Mouse (Mus musculus) limb, embryonic 14.5 days (tissue): ENCODE results near the gene Sln. TPM values are rescaled to one million over a fixed set of nuclear protein-coding genes. Genes with fewer than 3 reads are reported as not detected.

Experiments used
- ATAC-seq: fragments of 200-750 bp; cut with Nextera tagmentation; 2 replicates; pipeline ENCODE4 v1.8.0; 2017; ENCODE audit warnings: low read depth, moderate number of reproducible peaks, moderate TSS enrichment; ENCODE audit not compliant: low FRiP score
- DNase-seq: peaks from one replicate; pipeline ENCODE4 v3.0.0-alpha.2; 2015; ENCODE audit warnings: low spot score
- H3K27ac ChIP-seq: fragments of 300-500 bp; sonication (generic); replicated peaks from 2 replicates; pipeline ENCODE4 v1.5.1; 2014; ENCODE audit warnings: low read depth, mild to moderate bottlenecking, low read length, moderate library complexity, mixed read lengths
- H3K27me3 ChIP-seq: fragments of 300-500 bp; sonication (generic); 2 replicates; pipeline ENCODE4 v1.6.1; 2014; ENCODE audit warnings: low read length, mixed read lengths; ENCODE audit not compliant: control insufficient read depth, insufficient read depth
- H3K36me3 ChIP-seq: fragments of 300-500 bp; sonication (generic); 2 replicates; pipeline ENCODE4 v1.6.1; 2014; ENCODE audit warnings: mild to moderate bottlenecking, low read length, moderate library complexity, mixed read lengths; ENCODE audit not compliant: control insufficient read depth, insufficient read depth
- H3K4me1 ChIP-seq: fragments of 300-500 bp; sonication (generic); 2 replicates; pipeline ENCODE4 v1.6.1; 2014; ENCODE audit warnings: antibody characterized with exemption, low read length, mixed read lengths; ENCODE audit not compliant: control insufficient read depth, insufficient read depth
- H3K4me2 ChIP-seq: fragments of 300-500 bp; sonication (generic); replicated peaks from 2 replicates; pipeline ENCODE4 v1.6.1; 2014; ENCODE audit warnings: low read depth, mild to moderate bottlenecking, low read length, moderate library complexity; ENCODE audit not compliant: severe bottlenecking
- H3K4me3 ChIP-seq: fragments of 300-500 bp; sonication (generic); replicated peaks from 2 replicates; pipeline ENCODE4 v1.5.1; 2014; ENCODE audit warnings: low read length
- H3K9ac ChIP-seq: fragments of 300-500 bp; sonication (generic); 2 replicates; pipeline ENCODE4 v1.6.1; 2014; ENCODE audit warnings: mild to moderate bottlenecking, low read depth, low read length, moderate library complexity; ENCODE audit not compliant: severe bottlenecking
- H3K9me3 ChIP-seq: fragments of 300-500 bp; sonication (generic); 2 replicates; pipeline ENCODE4 v1.6.1; 2016; ENCODE audit warnings: low read length; ENCODE audit not compliant: control insufficient read depth
- POLR2A ChIP-seq: fragments of 200-500 bp; IDR thresholded peaks from 2 replicates; pipeline ENCODE4 v1.8.0; 2012; ENCODE audit warnings: inconsistent platforms, mild to moderate bottlenecking, moderate library complexity, borderline replicate concordance; ENCODE audit not compliant: insufficient read depth, insufficient read length; ENCODE audit errors: extremely low read depth
- WGBS: fragments of 180-500 bp; shearing (Covaris S2); extraction: QIAGEN DNeasy Blood & Tissue Kit; methylation state at CpG from one replicate; pipeline ENCODE4 v1.1.7; 2014; 5-methylcytosine and 5-hydroxymethylcytosine counted together
- polyA plus RNA-seq, 2 experiments: library from polyadenylated mRNA; depleted of rRNA in 1 of 2; stranded (reverse) in 1 of 2; unstranded in 1 of 2; fragments of >200 nt; fragmentation: Nextera tagmentation in 1 of 2; extraction: Ambion mirVana in 1 of 2; gene quantifications; 2 replicates each; pipeline versions ENCODE4 v1.2.1 to v1.2.3; 2012 to 2014

Gene Sln
- polyA plus RNA-seq (2012; rRNA removed) (33.4 and 43.9 TPM in 2 replicates), polyA plus RNA-seq (2014; fragmentation: Nextera tagmentation; extraction: Ambion mirVana) (67.8 and 100 TPM in 2 replicates)

- no peaks in the 10 kb centered on the region for H3K36me3 ChIP-seq
- no peaks in the 10 kb centered on the region for H3K9me3 ChIP-seq
- no peak within 1 kb of the TSS for H3K9ac ChIP-seq
- no peaks in the 10 kb centered on the region for H3K27me3 ChIP-seq
- no peak for TF ChIP-seq POLR2A
- DNase-seq (no peak), ATAC-seq (no peak)
- no peak within 1 kb of the TSS for H3K27ac ChIP-seq
- H3K4me2 ChIP-seq: no peak within 1 kb of the TSS
- 84% methylated on average over 4 of the region's 4 CpGs for WGBS
- H3K4me1 ChIP-seq: no peaks in the 10 kb centered on the region
- no peak within 1 kb of the TSS for H3K4me3 ChIP-seq
Measured at GRCm38 (mm10) chr9:53849864-53850263, at the start of gene Sln. Gene Sln, plus strand, starts transcription at chr9:53850164.

GRCm38 (mm10) chr9:53802921-53803320 is 47.0 kb upstream of the Sln start:
- H3K36me3 ChIP-seq: no peaks in the 10 kb centered on the region
- ATAC-seq: no peak
- H3K4me3 ChIP-seq: no peak overlapping the region
- no peaks in the 10 kb centered on the region for H3K27me3 ChIP-seq
- no peaks in the 10 kb centered on the region for H3K9me3 ChIP-seq
- H3K9ac ChIP-seq: no peak overlapping the region
- H3K4me2 ChIP-seq: no peak overlapping the region
- TF ChIP-seq POLR2A: no peak
- no peaks in the 10 kb centered on the region for H3K4me1 ChIP-seq
- WGBS: 96% methylated on average over 7 of the region's 7 CpGs
- H3K27ac ChIP-seq: no peak overlapping the region
- DNase-seq: no peak

- WGBS: 14% methylated on average over 7 of the region's 7 CpGs
Measured at GRCm38 (mm10) chr9:53806496-53807086, 43.4 kb upstream of the Sln start.

GRCm38 (mm10) chr9:53813418-53813817 is 36.5 kb upstream of the Sln start:
- ATAC-seq (no peak), DNase-seq (no peak)
- Histone ChIP-seq H3K4me2 (no peak overlapping the region), H3K4me1 (no peaks in the 10 kb centered on the region), H3K4me3 (no peak overlapping the region), H3K9me3 (no peaks in the 10 kb centered on the region), H3K36me3 (no peaks in the 10 kb centered on the region), H3K9ac (no peak overlapping the region), H3K27me3 (no peaks in the 10 kb centered on the region), H3K27ac (no peak overlapping the region)
- no peak for TF ChIP-seq POLR2A
- WGBS: 91% methylated on average over 6 of the region's 6 CpGs

More at GRCm38 (mm10) chr9:53806496-53807086, 43.4 kb upstream of the Sln start:
- DNase-seq (no peak), ATAC-seq (no peak)
- no peak for TF ChIP-seq POLR2A
- H3K27me3 ChIP-seq: no peaks in the 10 kb centered on the region
- no peaks in the 10 kb centered on the region for H3K4me1 ChIP-seq
- no peak overlapping the region for H3K9ac ChIP-seq
- no peaks in the 10 kb centered on the region for H3K36me3 ChIP-seq
- H3K4me3 ChIP-seq: no peak overlapping the region
- H3K4me2 ChIP-seq: no peak overlapping the region
- H3K9me3 ChIP-seq: no peaks in the 10 kb centered on the region
- H3K27ac ChIP-seq: no peak overlapping the region

GRCm38 (mm10) chr9:53818760-53819159 is 31.2 kb upstream of the Sln start:
- WGBS: 33% methylated on average over 4 of the region's 4 CpGs

GRCm38 (mm10) chr9:53825318-53825717 is 24.6 kb upstream of the Sln start:
- Histone ChIP-seq H3K4me1 (no peaks in the 10 kb centered on the region), H3K4me3 (no peak overlapping the region), H3K9me3 (no peaks in the 10 kb centered on the region), H3K36me3 (no peaks in the 10 kb centered on the region), H3K4me2 (no peak overlapping the region), H3K9ac (no peak overlapping the region), H3K27me3 (no peaks in the 10 kb centered on the region), H3K27ac (no peak overlapping the region)
- ATAC-seq (no peak), DNase-seq (peak; percentile 53)
- TF ChIP-seq POLR2A: no peak
- WGBS: 6% methylated on average over 9 of the region's 9 CpGs

More at GRCm38 (mm10) chr9:53818760-53819159, 31.2 kb upstream of the Sln start:
- ATAC-seq (no peak), DNase-seq (peak; percentile 62)
- Histone ChIP-seq H3K27me3 (no peaks in the 10 kb centered on the region), H3K9me3 (no peaks in the 10 kb centered on the region), H3K4me1 (no peaks in the 10 kb centered on the region), H3K4me2 (no peak overlapping the region), H3K9ac (no peak overlapping the region), H3K4me3 (no peak overlapping the region), H3K27ac (no peak overlapping the region), H3K36me3 (no peaks in the 10 kb centered on the region)
- no peak for TF ChIP-seq POLR2A
